Mouse (Mus musculus): ENCODE measurements around the gene Hmox2.
"Not testable (repeated sequence)": the region's sequence is repeated elsewhere in the genome, so short reads cannot be mapped to it uniquely, and the experiment has no call there.

The Hmox2 gene

DNA sequence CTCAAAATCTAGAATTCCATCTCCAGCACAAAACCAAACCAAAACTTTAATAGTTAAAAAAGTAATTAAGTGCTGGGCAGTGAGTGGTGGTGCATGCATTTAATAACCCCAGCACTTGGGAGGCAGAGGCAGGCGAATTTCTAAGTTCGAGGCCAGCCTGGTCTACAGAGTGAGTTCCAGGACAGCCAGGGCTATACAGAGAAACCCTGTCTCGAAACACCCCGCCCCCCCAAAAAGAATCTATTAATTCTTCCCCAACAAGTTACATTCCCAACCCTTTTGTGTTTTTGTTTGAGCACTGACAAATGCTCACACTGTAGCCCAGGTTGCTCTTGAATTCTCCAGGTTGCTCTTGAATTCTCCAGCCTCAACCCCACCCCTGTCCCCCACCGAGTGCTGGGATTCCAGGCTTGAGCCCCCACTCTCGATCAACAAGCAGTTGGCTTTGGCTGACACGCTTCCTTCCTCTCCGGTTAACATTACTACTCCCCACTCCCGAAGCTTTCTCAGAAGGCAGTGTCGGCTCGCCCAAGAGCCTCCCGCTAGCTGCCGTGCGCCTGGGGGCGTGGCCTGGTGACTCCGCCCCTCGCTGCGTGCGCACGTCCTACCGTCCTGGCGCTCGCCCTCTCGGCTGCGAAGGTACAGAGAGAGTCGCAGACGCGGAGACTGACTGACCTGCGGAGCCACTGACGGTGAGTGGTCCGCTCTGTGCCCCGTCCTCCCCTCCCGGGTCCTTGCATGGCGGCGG lies at the start of gene Hmox2:
Hmox2 (plus strand) TSS at position 582 of the 748 bp plus-strand sequence.
- peak; percentile 94 for ATAC-seq (ENCODE audit: insufficient number of reproducible peaks, low FRiP score, low TSS enrichment)

DNA sequence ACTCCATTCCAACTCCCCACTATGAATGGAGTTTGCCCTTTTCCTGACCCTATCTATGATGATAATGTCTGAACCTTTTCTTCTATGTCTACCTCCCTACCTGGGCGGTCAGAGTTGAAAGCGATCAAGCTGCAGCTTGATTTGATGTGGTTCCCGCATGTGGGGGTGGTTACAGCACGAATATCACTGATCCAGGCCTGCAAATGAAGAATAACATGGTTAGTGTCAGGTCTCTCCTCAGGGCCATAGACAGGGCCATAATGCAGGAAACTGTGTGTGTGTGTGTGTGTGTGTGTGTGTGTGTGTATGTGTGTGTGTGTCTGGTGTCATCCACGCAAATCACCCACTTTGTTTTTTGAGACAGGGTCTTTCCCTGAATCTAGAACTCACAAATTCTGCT lies 49.3 kb upstream of the Hmox2 start:
- no peak for ATAC-seq (ENCODE audit: insufficient number of reproducible peaks, low FRiP score, low TSS enrichment)

DNA sequence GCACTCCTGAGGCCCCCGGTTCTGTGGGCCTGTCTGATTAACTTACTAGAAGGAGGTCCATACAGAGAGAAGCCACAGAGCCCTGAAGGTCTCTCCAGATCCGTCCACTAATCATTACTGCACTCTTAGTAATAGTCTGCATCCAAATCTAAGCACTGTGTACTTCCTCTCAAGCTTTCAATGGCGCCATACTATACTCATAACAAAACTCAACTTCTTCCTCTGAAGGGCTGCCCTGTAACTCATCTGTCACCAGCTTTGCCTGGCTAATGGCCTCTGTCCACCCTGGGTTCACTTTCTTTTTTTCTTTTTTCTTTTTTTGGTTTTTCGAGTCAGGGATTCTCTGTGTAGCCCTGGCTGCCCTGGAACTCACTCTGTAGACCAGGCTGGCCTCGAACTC lies 48.1 kb upstream of the Hmox2 start:
- no peak for ATAC-seq (ENCODE audit: insufficient number of reproducible peaks, low FRiP score, low TSS enrichment)

DNA sequence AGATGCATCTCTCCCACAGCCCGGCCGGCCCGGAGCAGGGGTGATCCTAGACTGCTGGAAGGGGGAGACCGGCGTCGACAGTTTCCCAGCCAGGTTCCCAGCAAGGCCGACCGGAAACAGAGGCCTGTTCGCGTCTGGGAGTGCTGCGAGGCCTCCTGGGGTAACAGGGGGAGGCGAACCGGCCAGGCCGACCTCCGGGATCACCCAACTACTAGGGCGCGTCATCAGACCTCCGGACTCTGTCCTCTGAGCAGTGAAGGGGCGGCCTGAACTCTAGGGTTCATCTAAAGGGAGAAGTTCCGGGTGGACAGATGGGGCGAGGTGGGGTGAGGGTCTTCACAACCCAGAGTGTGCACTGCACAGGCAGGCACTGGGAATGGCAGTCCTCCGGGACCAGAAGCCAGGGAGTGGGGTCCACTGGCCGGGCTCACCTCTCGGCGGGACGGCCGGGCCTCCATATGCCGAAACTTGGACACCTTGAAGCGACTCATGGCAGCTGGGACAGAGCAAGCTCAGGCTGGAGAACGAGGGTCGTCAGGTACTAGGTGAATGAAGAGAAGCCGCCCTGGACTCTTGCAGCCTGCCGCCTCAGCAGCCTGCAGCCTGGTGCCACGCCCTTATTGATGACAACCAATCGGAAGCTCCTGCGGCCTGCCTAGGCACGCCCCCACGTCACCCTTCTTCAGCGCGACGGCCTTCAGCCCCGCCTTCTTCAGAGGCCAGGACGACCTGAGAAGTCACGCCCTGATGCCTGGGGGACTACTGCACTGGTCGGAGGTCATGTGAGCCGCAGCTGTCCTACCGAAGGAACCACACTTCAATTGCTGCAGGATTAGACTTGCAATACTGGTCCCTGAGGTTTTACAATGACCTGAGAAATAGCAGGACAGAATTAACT lies 46.8 kb upstream of the Hmox2 start, which contains the start of gene Coro7:
Coro7 (minus strand) TSS at position 657 of the 898 bp plus-strand sequence.
- ATAC-seq (ENCODE audit: insufficient number of reproducible peaks, low FRiP score, low TSS enrichment) = peak; percentile 86

DNA sequence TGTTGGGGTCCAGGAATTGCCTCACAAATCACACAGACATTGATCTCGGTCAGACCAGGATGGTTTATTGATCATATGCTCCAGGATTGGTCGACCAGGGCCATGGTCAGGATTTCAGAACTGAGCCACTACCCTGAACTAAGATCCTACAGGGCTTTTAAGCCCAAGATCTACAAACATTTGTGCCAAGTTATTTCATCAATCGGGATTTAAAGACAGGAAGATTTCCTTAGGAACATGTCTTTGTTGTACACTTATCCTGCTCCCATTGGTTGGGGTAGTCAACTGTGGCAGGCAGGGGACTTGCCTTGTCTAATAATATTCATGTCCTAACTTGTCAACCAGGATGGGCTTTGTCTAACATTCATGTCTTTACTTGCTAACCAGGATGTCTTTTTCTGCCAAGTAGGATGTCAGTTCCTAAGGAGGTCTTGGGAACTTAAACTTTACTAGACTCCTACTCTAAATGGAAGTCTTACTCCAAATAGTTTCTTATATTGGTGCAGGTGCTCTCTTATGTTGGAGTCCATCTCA lies 45.2 kb upstream of the Hmox2 start:
- ATAC-seq (ENCODE audit: insufficient number of reproducible peaks, low FRiP score, low TSS enrichment) = not testable (repeated sequence)

DNA sequence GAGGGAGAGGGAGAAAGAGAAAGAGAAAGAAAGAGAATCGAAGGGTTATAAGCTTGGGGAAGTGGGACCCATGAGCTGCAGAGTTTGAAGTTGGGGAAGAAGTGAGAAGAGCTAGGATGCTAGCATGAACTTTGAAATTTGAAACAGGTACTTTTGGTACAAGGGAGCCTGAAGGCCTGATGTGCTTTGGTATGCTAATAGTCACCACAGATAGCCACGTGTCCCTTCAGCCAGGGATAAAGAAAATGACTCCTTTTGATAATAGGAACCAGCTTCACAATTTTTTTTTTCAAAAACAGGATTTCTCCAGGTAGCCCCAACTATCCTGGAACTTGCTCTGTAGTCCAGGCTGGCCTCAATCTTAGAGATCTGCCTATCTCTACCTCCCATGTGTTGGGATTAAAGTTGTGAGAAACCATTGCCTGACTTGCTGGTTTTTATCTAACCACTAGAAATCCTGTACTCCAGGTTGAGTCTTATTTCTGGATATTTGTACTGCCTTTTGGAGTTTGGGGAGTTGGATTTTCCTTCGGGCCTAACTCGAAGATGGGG lies 43.5 kb upstream of the Hmox2 start:
- no peak for ATAC-seq (ENCODE audit: insufficient number of reproducible peaks, low FRiP score, low TSS enrichment)

DNA sequence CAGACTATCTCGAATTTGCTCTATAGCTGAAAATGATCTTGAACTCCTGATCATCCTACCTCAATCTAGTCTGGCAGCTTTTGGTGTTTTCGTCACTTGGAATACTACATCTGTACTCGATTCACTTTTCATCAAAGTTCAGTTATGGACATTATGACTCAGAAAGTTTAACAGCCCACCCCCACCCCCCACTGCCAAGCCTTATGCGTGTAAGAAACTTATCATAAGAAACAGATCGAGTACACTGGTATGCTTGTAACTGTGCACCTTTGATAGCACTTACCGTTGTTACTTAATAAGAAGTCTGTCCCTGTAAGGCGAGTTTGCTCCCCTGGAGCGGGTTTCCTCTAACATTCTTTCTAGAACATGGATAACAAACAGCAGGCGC lies 43.0 kb upstream of the Hmox2 start:
- ATAC-seq (ENCODE audit: insufficient number of reproducible peaks, low FRiP score, low TSS enrichment) = no peak

DNA sequence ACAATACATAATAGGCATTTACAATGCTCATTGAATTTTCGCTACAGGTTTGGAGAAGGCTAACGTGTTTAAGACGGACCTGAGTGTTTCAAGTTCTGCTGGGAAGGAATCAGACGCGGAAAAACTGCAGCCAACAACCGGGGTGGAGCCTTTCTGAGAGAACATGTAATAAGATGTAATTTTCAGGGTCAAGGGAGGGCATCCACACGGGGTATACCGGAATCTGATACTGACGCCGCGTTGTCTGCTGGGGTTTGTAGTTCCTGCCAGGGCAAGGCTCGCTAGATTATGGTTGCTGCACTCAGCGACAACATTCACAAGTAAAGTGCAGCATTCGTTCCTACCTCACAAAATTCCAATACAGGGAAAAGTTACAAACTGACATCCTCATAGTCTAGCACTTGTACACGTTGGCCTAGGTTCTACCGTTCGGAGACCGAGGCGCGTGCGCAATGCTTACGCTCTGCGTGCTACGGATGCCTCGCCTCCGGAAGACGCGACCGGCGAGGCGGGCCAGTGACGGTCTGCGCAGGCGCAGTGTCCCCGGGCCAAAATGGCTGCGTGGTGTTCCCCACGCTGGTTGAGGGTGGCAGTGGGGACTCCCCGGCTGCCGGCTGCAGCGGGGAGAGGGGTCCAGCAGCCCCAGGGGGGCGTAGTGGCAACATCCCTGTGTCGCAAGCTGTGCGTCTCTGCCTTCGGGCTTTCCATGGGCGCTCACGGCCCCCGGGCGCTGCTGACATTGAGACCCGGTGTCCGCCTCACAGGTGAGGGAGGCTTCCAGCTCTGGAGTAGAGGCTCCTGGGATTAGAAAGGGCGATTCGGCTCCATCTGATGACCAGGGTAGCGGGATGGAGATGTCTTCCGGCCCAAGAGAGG lies 42.3 kb upstream of the Hmox2 start:
- ATAC-seq (ENCODE audit: insufficient number of reproducible peaks, low FRiP score, low TSS enrichment) = peak; percentile 83

DNA sequence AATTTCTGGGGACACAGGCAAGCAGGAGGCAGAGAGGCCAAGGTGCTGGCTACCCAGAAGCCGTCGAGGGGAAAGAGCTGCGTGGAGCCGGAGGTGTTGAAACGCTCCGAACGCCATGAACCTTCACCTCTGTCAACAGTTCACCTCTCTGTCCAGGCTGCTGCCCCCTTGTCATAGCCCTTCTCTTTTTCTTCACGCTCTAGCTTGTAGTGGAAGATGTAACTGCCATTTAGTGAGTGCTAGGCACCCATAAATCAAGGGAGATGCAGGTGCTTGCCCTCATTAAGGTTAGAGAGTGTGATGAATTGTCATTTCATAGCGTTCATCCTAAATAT lies 41.7 kb upstream of the Hmox2 start:
- no peak for ATAC-seq (ENCODE audit: insufficient number of reproducible peaks, low FRiP score, low TSS enrichment)

DNA sequence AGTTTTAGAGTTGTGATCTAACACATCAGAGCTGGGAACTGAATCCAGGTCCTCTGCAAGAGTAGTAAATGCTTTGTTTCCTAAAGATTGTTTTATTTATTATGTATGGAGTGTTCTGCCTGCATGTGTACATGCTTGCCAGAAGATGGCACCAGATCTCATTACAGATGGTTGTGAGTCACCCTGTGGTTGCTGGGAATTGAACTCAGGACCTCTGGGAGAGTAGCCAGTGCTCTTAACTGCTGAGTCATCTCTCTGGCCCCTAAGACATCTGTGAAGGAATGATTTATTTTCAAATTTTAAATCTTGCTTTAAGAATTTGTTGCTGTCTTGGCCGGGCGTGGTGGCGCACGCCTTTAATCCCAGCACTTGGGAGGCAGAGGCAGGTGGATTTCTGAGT lies 36.8 kb upstream of the Hmox2 start:
- not testable (repeated sequence) for ATAC-seq (ENCODE audit: insufficient number of reproducible peaks, low FRiP score, low TSS enrichment)

DNA sequence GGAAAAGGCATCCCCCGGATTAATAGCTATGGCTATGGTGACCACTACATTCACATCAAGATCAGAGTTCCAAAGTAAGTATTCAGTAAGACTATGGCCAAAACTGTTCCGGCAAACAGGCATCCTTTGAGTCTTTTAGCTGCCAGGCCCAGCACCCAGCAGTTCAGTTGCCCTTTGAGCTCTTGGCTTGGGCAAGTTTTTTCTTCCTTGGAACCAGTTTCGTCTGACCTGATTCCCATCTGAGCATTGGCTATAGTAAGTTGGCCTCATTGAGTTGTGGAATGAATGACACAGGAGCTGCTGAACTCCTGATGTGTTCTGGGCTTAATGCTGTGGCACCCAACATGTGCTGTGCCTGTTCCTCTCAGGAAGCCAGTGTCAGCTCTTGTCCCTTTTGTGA lies 24.9 kb upstream of the Hmox2 start:
- no peak for ATAC-seq (ENCODE audit: insufficient number of reproducible peaks, low FRiP score, low TSS enrichment)

DNA sequence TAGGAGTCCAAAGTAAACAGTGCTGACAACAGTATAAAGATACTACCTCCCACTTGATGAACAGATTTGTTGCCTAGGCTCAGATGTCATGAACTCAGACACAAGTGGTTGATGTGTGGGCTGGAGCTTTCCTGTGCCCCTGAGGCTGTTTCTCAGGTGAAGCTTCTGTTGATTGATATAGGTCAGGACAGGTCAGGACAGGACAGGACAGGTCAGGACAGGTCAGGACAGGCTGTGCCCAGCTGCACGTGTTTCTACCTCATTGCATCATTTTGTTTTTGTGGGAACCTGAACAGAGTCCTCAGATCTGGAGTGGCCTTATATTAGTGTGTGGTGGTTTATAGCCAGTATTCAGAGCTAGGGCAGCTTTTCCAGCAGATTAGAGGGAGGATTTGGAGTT lies 23.5 kb upstream of the Hmox2 start:
- no peak for ATAC-seq (ENCODE audit: insufficient number of reproducible peaks, low FRiP score, low TSS enrichment)

DNA sequence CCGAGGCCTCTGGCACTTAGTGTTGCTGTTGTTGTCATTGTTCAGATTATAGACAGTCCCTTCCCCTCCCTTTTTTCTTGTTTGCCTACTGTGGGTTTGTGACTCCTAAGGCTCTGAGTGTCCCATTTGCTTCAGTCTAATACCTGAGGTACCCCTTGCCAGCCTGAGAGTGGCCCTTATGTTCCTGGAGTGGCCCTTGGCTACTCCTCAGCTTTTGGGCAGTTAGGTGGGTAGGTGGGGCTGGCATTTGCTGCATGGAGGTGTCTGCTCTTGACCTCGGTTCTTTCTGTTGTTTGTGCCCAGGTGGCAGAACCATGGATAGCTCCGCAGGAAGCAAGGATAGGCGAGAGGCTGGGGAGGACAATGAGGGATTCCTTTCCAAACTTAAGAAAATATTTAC lies 20.6 kb upstream of the Hmox2 start:
- no peak for ATAC-seq (ENCODE audit: insufficient number of reproducible peaks, low FRiP score, low TSS enrichment)

DNA sequence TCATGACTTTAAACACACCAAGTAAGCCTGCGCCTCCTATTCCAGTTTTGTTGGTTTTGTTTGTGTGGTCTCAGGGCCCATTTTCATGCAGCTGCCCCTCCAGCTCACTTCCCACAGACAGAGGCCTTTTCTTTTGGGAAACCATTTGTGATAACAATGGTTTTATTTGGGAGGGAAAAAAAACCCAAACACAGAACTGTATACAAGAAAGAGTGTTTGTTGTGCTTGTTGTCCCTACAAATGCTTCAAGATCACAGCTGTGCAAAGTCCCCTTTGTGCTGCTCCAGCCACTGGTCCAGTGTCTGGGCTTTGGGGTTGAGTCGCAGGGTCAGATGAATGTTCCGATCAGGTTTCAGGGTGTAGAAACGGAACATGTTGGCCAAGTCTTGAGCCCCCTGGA lies 15.0 kb upstream of the Hmox2 start:
- ATAC-seq (ENCODE audit: insufficient number of reproducible peaks, low FRiP score, low TSS enrichment) = no peak

DNA sequence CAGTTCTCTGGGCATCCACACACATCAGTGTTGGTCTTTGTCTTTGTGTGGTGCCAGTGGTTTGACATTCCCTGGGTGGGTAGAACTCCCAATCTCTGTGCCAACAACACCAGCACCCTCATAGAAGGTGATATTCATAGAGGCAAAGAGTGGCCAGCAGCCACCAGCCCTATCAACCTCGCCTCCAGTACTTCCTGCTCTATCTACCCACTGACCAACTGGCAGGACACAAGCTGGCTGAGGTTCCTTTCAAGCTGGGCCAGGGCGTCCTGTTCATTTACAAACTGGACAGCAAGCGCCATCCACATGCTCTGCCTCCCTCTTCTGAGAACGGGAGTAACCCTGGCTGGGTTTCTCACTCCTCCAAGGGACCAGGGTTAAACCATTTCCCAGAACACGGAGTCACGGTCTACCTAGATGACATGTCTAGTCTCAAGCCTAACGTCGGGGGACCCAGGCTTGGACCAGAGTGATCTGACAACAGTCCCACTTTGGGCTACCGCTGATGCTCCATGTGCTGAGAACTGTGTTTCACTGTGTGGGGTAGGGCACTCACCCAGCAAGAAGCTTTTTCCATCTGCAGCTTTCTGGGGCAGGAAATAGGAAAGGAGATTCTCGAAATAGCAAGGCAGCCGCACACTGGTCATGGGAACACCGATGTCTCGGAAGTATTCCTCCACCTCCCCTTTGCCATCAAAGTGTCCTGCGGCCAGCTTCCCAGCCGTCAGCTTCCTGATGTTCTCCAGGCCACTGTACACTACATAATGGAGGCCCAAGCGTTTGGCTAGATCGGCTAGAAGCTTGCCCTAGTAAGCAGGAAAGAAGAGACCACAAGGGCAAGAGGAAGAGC lies 12.1 kb upstream of the Hmox2 start:
- peak; percentile 61; the same call in 1 of the 2 replicates for ATAC-seq (ENCODE audit: insufficient number of reproducible peaks, low FRiP score, low TSS enrichment)

DNA sequence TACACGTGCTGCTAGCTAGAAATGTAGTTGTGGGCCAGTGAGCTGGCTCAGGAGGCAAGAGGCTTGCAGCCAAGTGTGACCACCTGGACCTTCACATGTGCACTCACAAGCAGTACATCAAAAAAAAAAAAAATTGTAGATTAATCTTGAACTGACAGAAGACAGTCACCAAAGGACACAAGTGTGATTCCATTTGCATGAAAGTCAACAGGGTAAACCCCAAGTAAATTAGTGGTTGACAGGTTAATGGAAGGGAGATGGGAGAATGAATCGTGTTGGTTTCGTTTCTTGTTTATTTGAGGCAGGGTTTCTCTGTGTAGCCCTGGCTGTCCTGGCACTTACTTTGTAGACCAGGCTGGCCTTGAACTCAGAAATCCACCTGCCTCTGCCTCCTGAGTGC lies 8.3 kb upstream of the Hmox2 start:
- no peak for ATAC-seq (ENCODE audit: insufficient number of reproducible peaks, low FRiP score, low TSS enrichment)

DNA sequence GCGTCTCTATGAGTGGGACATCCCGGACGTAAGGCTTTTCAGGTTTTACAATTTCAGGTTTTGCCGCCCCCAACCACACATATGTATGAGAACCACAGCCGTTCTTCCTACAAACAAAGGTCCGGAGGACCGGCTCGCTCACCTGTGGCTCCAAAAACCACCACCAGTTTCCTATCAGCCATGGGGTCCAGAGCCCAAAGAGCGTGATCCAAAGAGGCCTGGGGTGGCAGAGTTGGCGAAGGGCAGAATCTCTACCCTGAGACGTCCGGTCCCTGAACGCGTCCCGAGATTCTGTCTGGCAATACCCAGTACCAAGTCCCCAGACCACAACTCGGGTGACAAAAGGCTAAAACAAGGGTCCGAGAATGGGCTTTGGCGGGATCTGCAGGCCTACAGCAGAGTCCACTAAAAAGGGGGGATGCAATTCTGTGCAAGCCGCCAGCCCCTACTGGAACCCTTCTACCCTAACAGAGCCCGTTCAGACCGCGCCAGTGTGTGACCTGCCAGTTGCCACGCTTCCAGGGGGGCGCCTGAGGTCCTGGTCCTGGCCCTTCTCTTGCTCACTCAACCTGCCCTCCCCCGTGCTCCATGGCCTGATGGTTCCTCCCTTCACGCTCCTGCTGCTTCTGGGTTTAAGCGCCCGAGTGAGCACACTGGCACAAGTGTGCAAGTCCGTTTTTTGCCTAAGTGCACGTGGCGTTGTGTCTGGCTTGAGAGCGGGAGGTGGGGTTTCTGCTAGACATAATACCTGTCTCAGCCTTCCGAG lies 7.2 kb upstream of the Hmox2 start, which contains the start of gene Nmral1:
Nmral1 (minus strand) TSS at position 604 of the 766 bp plus-strand sequence.
- ATAC-seq (ENCODE audit: insufficient number of reproducible peaks, low FRiP score, low TSS enrichment) = peak; percentile 90

DNA sequence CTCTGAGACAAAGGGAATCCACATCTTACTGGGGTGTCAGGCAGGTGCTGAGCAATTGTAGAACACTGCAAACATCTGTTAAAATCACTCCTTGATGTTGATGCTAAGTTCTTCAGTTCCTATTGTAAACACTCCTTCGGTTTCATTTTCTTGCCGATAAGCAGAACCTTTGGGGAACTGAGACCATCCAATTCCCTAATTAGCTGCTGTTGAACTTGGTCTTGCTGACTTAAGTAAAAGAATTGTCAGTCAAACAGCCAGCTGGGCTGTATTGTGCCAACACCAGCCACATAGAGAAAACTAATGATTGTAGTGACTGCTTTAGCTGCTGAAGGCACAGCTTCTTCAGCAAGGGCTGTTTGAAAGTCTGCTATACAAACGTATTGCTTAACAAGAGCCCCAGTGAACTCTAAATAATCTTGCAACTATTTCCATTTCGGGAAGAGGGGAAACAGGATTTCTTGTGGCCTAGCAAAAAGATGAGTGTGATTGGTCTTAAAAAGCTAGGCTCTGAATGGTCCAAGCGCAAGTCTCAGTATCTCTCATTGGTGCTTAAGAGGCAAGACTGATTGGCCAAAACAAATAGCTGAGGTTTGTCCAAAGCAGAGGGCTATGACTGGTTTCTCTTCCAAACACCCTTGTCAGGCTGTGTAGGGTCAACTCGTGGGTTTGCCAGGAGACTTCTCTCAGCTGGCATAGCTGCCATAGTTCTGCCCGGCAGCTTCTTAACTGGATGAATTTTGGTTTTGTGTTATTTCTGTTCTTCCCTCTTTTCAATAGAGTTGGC lies 3.8 kb upstream of the Hmox2 start:
- ATAC-seq (ENCODE audit: insufficient number of reproducible peaks, low FRiP score, low TSS enrichment) = no peak

All from cerebellum, adult (tissue).